Mouse (Mus musculus) G1E (cell line): ENCODE measurements at regions not wholly inside any gene's neighbourhood (a gene's known extent, or its start where the extent isn't known, plus 50 kb on each side); places are given as distances from the start of the nearest gene placed in this dataset.
"Not testable (repeated sequence)": the region's sequence is repeated elsewhere in the genome, so short reads cannot be mapped to it uniquely, and the experiment has no call there.

ENCODE experiments used
- ATAC-seq: 2 replicates; pipeline ENCODE4 v1.8.0; 2016; ENCODE audit warnings: mild to moderate bottlenecking; ENCODE audit not compliant: insufficient number of reproducible peaks, poor library complexity, low FRiP score, severe bottlenecking; ENCODE audit errors: extremely low read depth
- DNase-seq: peaks from one replicate; pipeline ENCODE4 v3.0.0; 2012; ENCODE audit warnings: low spot score
- H3K27me3 ChIP-seq: 2 replicates; pipeline ENCODE4 v1.6.1; 2012; ENCODE audit warnings: mild to moderate bottlenecking, low read length, inconsistent platforms; ENCODE audit not compliant: insufficient read depth
- H3K36me3 ChIP-seq: replicated peaks from 2 replicates; pipeline ENCODE3; 2012; ENCODE audit warnings: mild to moderate bottlenecking, inconsistent platforms
- H3K4me1 ChIP-seq: 2 replicates; pipeline ENCODE4 v1.6.1; 2012; ENCODE audit warnings: low read depth, low read length, inconsistent platforms, mixed read lengths; ENCODE audit not compliant: insufficient read depth
- H3K4me3 ChIP-seq: 2 replicates; pipeline ENCODE4 v1.5.1; 2012; ENCODE audit warnings: low read depth, mild to moderate bottlenecking, inconsistent platforms, low read length, moderate library complexity, mixed read lengths
- H3K9me3 ChIP-seq: replicated peaks from 2 replicates; pipeline ENCODE4 v1.6.1; 2012; ENCODE audit warnings: inconsistent platforms
- CTCF ChIP-seq: IDR thresholded peaks from 2 replicates; pipeline ENCODE4 v1.5.1; 2012; ENCODE audit warnings: low read depth, low read length, inconsistent platforms, mixed read lengths
- GATA1 ChIP-seq: IDR thresholded peaks from 2 replicates; pipeline ENCODE4 v1.6.1; 2012; ENCODE audit warnings: borderline replicate concordance, low read length, inconsistent platforms, mixed read lengths
- GATA2 ChIP-seq: IDR thresholded peaks from 2 replicates; pipeline ENCODE4 v1.6.1; 2012; ENCODE audit warnings: low read depth, low read length, inconsistent platforms, borderline replicate concordance
- POLR2AphosphoS5 ChIP-seq: IDR thresholded peaks from 2 replicates; pipeline ENCODE4 v1.6.1; 2012; ENCODE audit warnings: low read depth, low read length, inconsistent platforms; ENCODE audit not compliant: insufficient replicate concordance
- TAL1 ChIP-seq: conservative IDR thresholded peaks from 2 replicates; pipeline ENCODE4 v1.6.1; 2012; ENCODE audit warnings: low read depth, low read length, inconsistent platforms, mixed read lengths

GRCm38 (mm10) chr14:47969871-47970270 lies 150.8 kb upstream of the Peli2 start:
- Histone ChIP-seq H3K9me3 (no peaks in the 10 kb centered on the region), H3K4me1 (no peaks in the 10 kb centered on the region), H3K4me3 (no peak overlapping the region), H3K27me3 (no peaks in the 10 kb centered on the region), H3K36me3 (no peaks in the 10 kb centered on the region)
- no peak for DNase-seq
- TF ChIP-seq POLR2AphosphoS5 (no peak), CTCF (no peak), GATA2 (no peak), TAL1 (no peak), GATA1 (no peak)
- no peak for ATAC-seq

- not testable (repeated sequence) for H3K27me3 ChIP-seq, H3K4me3 ChIP-seq, DNase-seq, H3K36me3 ChIP-seq, H3K9me3 ChIP-seq, H3K4me1 ChIP-seq, ATAC-seq
Measured at GRCm38 (mm10) chr14:47973161-47973560, 147.5 kb upstream of the Peli2 start.

- H3K4me3 ChIP-seq: no peak overlapping the region
- TF ChIP-seq TAL1 (no peak), CTCF (no peak), GATA1 (no peak), GATA2 (no peak), POLR2AphosphoS5 (no peak)
Measured at GRCm38 (mm10) chr14:47982993-47983740, 137.5 kb upstream of the Peli2 start.

GRCm38 (mm10) chr14:47986483-47986882 lies 134.1 kb upstream of the Peli2 start:
- DNase-seq (no peak), ATAC-seq (no peak)

More at GRCm38 (mm10) chr14:47982993-47983740, 137.5 kb upstream of the Peli2 start:
- Histone ChIP-seq H3K9me3 (no peaks in the 10 kb centered on the region), H3K27me3 (peaks cover 2% of the 10 kb centered on the region; the same call in 1 of the 2 replicates), H3K4me1 (no peaks in the 10 kb centered on the region), H3K36me3 (no peaks in the 10 kb centered on the region)
- ATAC-seq: no peak
- DNase-seq: no peak

DNA sequence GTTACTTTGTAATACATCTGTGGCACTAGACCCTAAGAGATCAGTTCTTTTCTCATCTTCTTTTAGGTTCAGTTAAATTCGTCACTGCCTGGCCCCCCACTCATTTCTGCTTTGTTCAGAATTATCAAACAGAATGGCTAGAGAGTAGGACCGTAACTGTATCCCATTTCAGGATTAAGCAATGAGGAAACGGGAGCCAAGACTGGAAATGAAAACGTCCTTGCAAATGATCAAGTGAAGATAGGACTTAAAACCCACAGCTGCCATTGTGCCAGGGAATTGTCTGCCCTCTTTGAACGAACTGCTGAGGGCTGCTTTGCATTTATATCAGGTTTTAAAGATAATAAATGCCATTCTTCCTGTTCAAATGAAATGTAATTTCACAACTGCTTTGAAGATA lies 133.7 kb upstream of the Peli2 start:
- Histone ChIP-seq H3K27me3 (0 out of 2 replicates have a peak, but pooled peaks cover 2% of the 10 kb centered on the region), H3K36me3 (no peaks in the 10 kb centered on the region), H3K4me1 (no peaks in the 10 kb centered on the region), H3K9me3 (no peaks in the 10 kb centered on the region), H3K4me3 (no peak overlapping the region)
- ATAC-seq (no peak), DNase-seq (no peak)
- TF ChIP-seq POLR2AphosphoS5: no peak
- no peak for TF ChIP-seq CTCF

More at GRCm38 (mm10) chr14:47986483-47986882, 134.1 kb upstream of the Peli2 start:
- H3K4me1 ChIP-seq: no peaks in the 10 kb centered on the region
- no peaks in the 10 kb centered on the region for H3K36me3 ChIP-seq
- H3K27me3 ChIP-seq: peaks cover 3% of the 10 kb centered on the region; the same call in 1 of the 2 replicates
- no peaks in the 10 kb centered on the region for H3K9me3 ChIP-seq
- no peak for TF ChIP-seq GATA1
- TF ChIP-seq POLR2AphosphoS5: no peak
- TF ChIP-seq CTCF: no peak
- no peak for TF ChIP-seq GATA2
- TF ChIP-seq TAL1: no peak
- no peak overlapping the region for H3K4me3 ChIP-seq

GRCm38 (mm10) chr14:47987392-47988075 lies 133.1 kb upstream of the Peli2 start:
- 0 out of 2 replicates have a peak, but pooled peaks cover 2% of the 10 kb centered on the region for H3K27me3 ChIP-seq
- H3K4me3 ChIP-seq: no peak overlapping the region
- no peak for DNase-seq
- H3K9me3 ChIP-seq: no peaks in the 10 kb centered on the region
- ATAC-seq: no peak
- TF ChIP-seq POLR2AphosphoS5 (no peak), CTCF (no peak), GATA2 (no peak), GATA1 (no peak), TAL1 (no peak)
- no peaks in the 10 kb centered on the region for H3K36me3 ChIP-seq
- H3K4me1 ChIP-seq: no peaks in the 10 kb centered on the region
